Mouse (Mus musculus): ENCODE data around the gene Rhbdd3. TPM values are rescaled to one million over a fixed set of nuclear protein-coding genes. Genes with fewer than 3 reads are reported as not detected.

Rhbdd3 gene
- polyA plus RNA-seq, 1 experiment from 2014 or later: 23.8 TPM

GRCm38 (mm10) chr11:5149955-5150354, 51.2 kb downstream of the Rhbdd3 start:
- Histone ChIP-seq H3K9ac (ENCODE audit: low read length) (no peak overlapping the region), H3K4me3 (ENCODE audit: low read depth, low read length) (no peak overlapping the region), H3K36me3 (ENCODE audit: control insufficient read depth, insufficient read depth, low read length) (no peaks in the 10 kb centered on the region), H3K9me3 (ENCODE audit: control insufficient read depth, low read length) (no peaks in the 10 kb centered on the region), H3K27ac (ENCODE audit: low read depth, low read length) (no peak overlapping the region), H3K4me2 (ENCODE audit: low read depth) (no peak overlapping the region), H3K4me1 (ENCODE audit: control insufficient read depth, insufficient read depth, low read length) (peaks cover 20% of the 10 kb centered on the region), H3K27me3 (ENCODE audit: control insufficient read depth, insufficient read depth, low read length) (0 out of 2 replicates have a peak, but pooled peaks cover 2% of the 10 kb centered on the region)
- 77% methylated on average over 8 of the region's 9 CpGs for WGBS
- no peak for DNase-seq (ENCODE audit: low spot score)
- no peak for ATAC-seq (ENCODE audit: insufficient read depth, low FRiP score, low TSS enrichment)

- WGBS: 55% methylated on average over 9 of the region's 9 CpGs
- Histone ChIP-seq H3K9ac (ENCODE audit: low read length) (no peak overlapping the region), H3K9me3 (ENCODE audit: control insufficient read depth, low read length) (no peaks in the 10 kb centered on the region), H3K27ac (ENCODE audit: low read depth, low read length) (no peak overlapping the region), H3K4me2 (ENCODE audit: low read depth) (peak overlapping the region; percentile 91; the same call in 1 of the 2 replicates), H3K36me3 (ENCODE audit: control insufficient read depth, insufficient read depth, low read length) (no peaks in the 10 kb centered on the region), H3K4me1 (ENCODE audit: control insufficient read depth, insufficient read depth, low read length) (peaks cover 25% of the 10 kb centered on the region), H3K4me3 (ENCODE audit: low read depth, low read length) (no peak overlapping the region; the same call in 1 of the 2 replicates), H3K27me3 (ENCODE audit: control insufficient read depth, insufficient read depth, low read length) (0 out of 2 replicates have a peak, but pooled peaks cover 2% of the 10 kb centered on the region)
- no peak for ATAC-seq (ENCODE audit: insufficient read depth, low FRiP score, low TSS enrichment)
- peak; percentile 37 for DNase-seq (ENCODE audit: low spot score)
These were observed 51.9 kb downstream of the Rhbdd3 start for GRCm38 (mm10) chr11:5150416-5151246.

- 14% methylated on average over 4 of the region's 4 CpGs for WGBS
- Histone ChIP-seq H3K4me1 (ENCODE audit: control insufficient read depth, insufficient read depth, low read length) (peaks cover 25% of the 10 kb centered on the region), H3K9ac (ENCODE audit: low read length) (peak overlapping the region; percentile 79), H3K27me3 (ENCODE audit: control insufficient read depth, insufficient read depth, low read length) (0 out of 2 replicates have a peak, but pooled peaks cover 2% of the 10 kb centered on the region), H3K36me3 (ENCODE audit: control insufficient read depth, insufficient read depth, low read length) (no peaks in the 10 kb centered on the region), H3K4me2 (ENCODE audit: low read depth) (peak overlapping the region; percentile 91), H3K9me3 (ENCODE audit: control insufficient read depth, low read length) (no peaks in the 10 kb centered on the region), H3K4me3 (ENCODE audit: low read depth, low read length) (peak overlapping the region; percentile 58), H3K27ac (ENCODE audit: low read depth, low read length) (no peak overlapping the region)
- DNase-seq (ENCODE audit: low spot score) (no peak), ATAC-seq (ENCODE audit: insufficient read depth, low FRiP score, low TSS enrichment) (no peak)
These were observed 52.5 kb downstream of the Rhbdd3 start for GRCm38 (mm10) chr11:5151247-5151630.

DNA sequence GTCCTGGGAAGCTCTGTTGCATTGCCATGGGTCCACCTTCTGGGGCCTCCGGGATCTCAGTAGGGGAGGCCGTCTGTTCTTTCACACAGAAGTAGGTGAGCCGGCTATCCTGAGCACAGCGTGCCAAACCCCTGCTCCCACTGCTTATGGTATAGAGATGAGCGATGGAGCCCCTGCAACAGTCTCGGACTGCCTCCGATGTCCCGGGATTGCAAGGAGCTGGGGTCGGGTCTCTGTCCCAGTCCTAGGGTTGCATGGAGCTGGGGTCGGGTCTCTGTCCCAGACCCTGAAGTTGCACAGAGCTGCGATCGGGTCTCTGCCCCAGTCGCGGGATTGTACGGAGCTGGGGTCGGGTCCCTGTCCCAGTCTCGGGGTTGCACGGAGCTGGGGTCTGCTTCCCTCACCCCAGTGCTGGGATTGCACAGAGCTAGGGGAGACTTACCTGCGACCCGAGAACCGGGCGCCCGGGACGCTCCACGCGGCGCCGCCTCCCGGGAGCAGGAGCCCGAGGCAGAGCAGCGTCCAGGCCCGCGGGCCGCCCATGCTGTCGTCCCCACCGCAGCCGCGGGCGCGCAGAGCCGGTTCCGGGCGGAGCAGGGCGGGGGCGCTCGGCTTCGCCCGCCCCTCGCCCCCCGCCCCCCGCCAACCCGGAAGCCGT, 53.1 kb downstream of the Rhbdd3 start, which contains the start of gene Emid1:
Gene Emid1, minus strand, starts transcription at position 578 of the 658 bp plus-strand sequence.
- Histone ChIP-seq H3K9ac (ENCODE audit: low read length) (peak within 1 kb of the TSS; percentile 79), H3K27ac (ENCODE audit: low read depth, low read length) (no peak within 1 kb of the TSS)
- 0% methylated on average over 43 of the region's 53 CpGs for WGBS

GRCm38 (mm10) chr11:5154961-5155805, 56.5 kb downstream of the Rhbdd3 start:
- Histone ChIP-seq H3K36me3 (ENCODE audit: control insufficient read depth, insufficient read depth, low read length) (no peaks in the 10 kb centered on the region), H3K4me1 (ENCODE audit: control insufficient read depth, insufficient read depth, low read length) (peaks cover 12% of the 10 kb centered on the region), H3K9me3 (ENCODE audit: control insufficient read depth, low read length) (no peaks in the 10 kb centered on the region), H3K9ac (ENCODE audit: low read length) (peak overlapping the region; percentile 26; the same call in 1 of the 2 replicates), H3K27me3 (ENCODE audit: control insufficient read depth, insufficient read depth, low read length) (0 out of 2 replicates have a peak, but pooled peaks cover 2% of the 10 kb centered on the region), H3K4me3 (ENCODE audit: low read depth, low read length) (no peak overlapping the region), H3K27ac (ENCODE audit: low read depth, low read length) (0 out of 2 replicates have a peak overlapping the region, but pooled peaks have one; percentile 27), H3K4me2 (ENCODE audit: low read depth) (no peak overlapping the region)
- no peak for ATAC-seq (ENCODE audit: insufficient read depth, low FRiP score, low TSS enrichment)
- WGBS: 28% methylated on average over 10 of the region's 10 CpGs
- DNase-seq (ENCODE audit: low spot score): no peak

More for the DNA sequence above, 53.1 kb downstream of the Rhbdd3 start, which contains the start of gene Emid1:
- Histone ChIP-seq H3K36me3 (ENCODE audit: control insufficient read depth, insufficient read depth, low read length) (no peaks in the 10 kb centered on the region), H3K27me3 (ENCODE audit: control insufficient read depth, insufficient read depth, low read length) (0 out of 2 replicates have a peak, but pooled peaks cover 2% of the 10 kb centered on the region), H3K4me2 (ENCODE audit: low read depth) (peak within 1 kb of the TSS; percentile 91), H3K9me3 (ENCODE audit: control insufficient read depth, low read length) (no peaks in the 10 kb centered on the region), H3K4me1 (ENCODE audit: control insufficient read depth, insufficient read depth, low read length) (peaks cover 25% of the 10 kb centered on the region), H3K4me3 (ENCODE audit: low read depth, low read length) (peak within 1 kb of the TSS; percentile 58)
- ATAC-seq (ENCODE audit: insufficient read depth, low FRiP score, low TSS enrichment): peak; percentile 36; the same call in 1 of the 2 replicates
- DNase-seq (ENCODE audit: low spot score): peak; percentile 68

Other genes with a start within 250 kb of the Rhbdd3 start
- gene Nf2, start 249.4 kb upstream of the Rhbdd3 start, polyA plus RNA-seq (2014; fragmentation: Nextera tagmentation; extraction: Ambion mirVana): 56.6 and 67.7 TPM in 2 replicates
- 80.4 and 82.9 TPM in 2 replicates for gene Nipsnap1, start 225.0 kb upstream of the Rhbdd3 start, polyA plus RNA-seq (2014; fragmentation: Nextera tagmentation; extraction: Ambion mirVana)
- gene Thoc5, start 203.6 kb upstream of the Rhbdd3 start, polyA plus RNA-seq (2014; fragmentation: Nextera tagmentation; extraction: Ambion mirVana): 56.5 and 61.1 TPM in 2 replicates
- gene Nefh, start 150.9 kb upstream of the Rhbdd3 start, polyA plus RNA-seq (2014; fragmentation: Nextera tagmentation; extraction: Ambion mirVana): 1.4 and 1.9 TPM in 2 replicates
- gene Ap1b1, start 112.1 kb upstream of the Rhbdd3 start, polyA plus RNA-seq (2014; fragmentation: Nextera tagmentation; extraction: Ambion mirVana): 65.1 and 73.6 TPM in 2 replicates
- 0.66 and 0.74 TPM in 2 replicates for gene Rasl10a, start 40.8 kb upstream of the Rhbdd3 start, polyA plus RNA-seq (2014; fragmentation: Nextera tagmentation; extraction: Ambion mirVana)
- 32.1 and 32.9 TPM in 2 replicates for gene Gas2l1, start 33.6 kb upstream of the Rhbdd3 start, polyA plus RNA-seq (2014; fragmentation: Nextera tagmentation; extraction: Ambion mirVana)
- gene Ewsr1, start 340 bp downstream of the Rhbdd3 start, polyA plus RNA-seq (2014; fragmentation: Nextera tagmentation; extraction: Ambion mirVana): 449 and 456 TPM in 2 replicates
- 33.9 and 37.7 TPM in 2 replicates for gene Emid1, start 53.3 kb downstream of the Rhbdd3 start, polyA plus RNA-seq (2014; fragmentation: Nextera tagmentation; extraction: Ambion mirVana)
- 9.6 and 12.0 TPM in 2 replicates for gene Kremen1, start 162.6 kb downstream of the Rhbdd3 start, polyA plus RNA-seq (2014; fragmentation: Nextera tagmentation; extraction: Ambion mirVana)

Measured in neural tube, embryonic 11.5 days (tissue).